Mouse (Mus musculus): ENCODE data around the gene Arhgap9.

Gene Arhgap9

GRCm38 (mm10) chr10:127322669-127323068 is 905 bp downstream of the Arhgap9 start:
- DNase-seq (ENCODE audit: low spot score in 2 of 2) = no peak

- no peak for DNase-seq (ENCODE audit: low spot score in 2 of 2)
Measured at GRCm38 (mm10) chr10:127323131-127323855, 1.5 kb downstream of the Arhgap9 start.

- peak in 1 of 2 experiments; percentile 25 for DNase-seq (ENCODE audit: low spot score in 2 of 2)
Measured at GRCm38 (mm10) chr10:127324495-127324894, 2.7 kb downstream of the Arhgap9 start.

GRCm38 (mm10) chr10:127325454-127326016 is 3.8 kb downstream of the Arhgap9 start:
- no peak for DNase-seq (ENCODE audit: low spot score in 2 of 2)

GRCm38 (mm10) chr10:127326017-127326801 is 4.4 kb downstream of the Arhgap9 start:
- peak in 1 of 2 experiments; percentile 18 for DNase-seq (ENCODE audit: low spot score in 2 of 2)

- peak in 1 of 2 experiments; percentile 28 for DNase-seq (ENCODE audit: low spot score in 2 of 2)
Measured at GRCm38 (mm10) chr10:127326828-127327227, 5.1 kb downstream of the Arhgap9 start.

GRCm38 (mm10) chr10:127327461-127328145 is 5.8 kb downstream of the Arhgap9 start:
- no peak for DNase-seq (ENCODE audit: low spot score in 2 of 2)

- no peak for DNase-seq (ENCODE audit: low spot score in 2 of 2)
Measured at GRCm38 (mm10) chr10:127330212-127330611, 8.4 kb downstream of the Arhgap9 start.

GRCm38 (mm10) chr10:127332211-127332874 is 10.6 kb downstream of the Arhgap9 start:
- DNase-seq (ENCODE audit: low spot score in 2 of 2) = no peak

- DNase-seq (ENCODE audit: low spot score in 2 of 2) = no peak
Measured at GRCm38 (mm10) chr10:127333152-127333551, 11.4 kb downstream of the Arhgap9 start.

- no peak for DNase-seq (ENCODE audit: low spot score in 2 of 2)
Measured at GRCm38 (mm10) chr10:127335271-127335670, 13.5 kb downstream of the Arhgap9 start.

GRCm38 (mm10) chr10:127336952-127337351 is 15.2 kb downstream of the Arhgap9 start:
- no peak for DNase-seq (ENCODE audit: low spot score in 2 of 2)

GRCm38 (mm10) chr10:127337536-127338099 is 15.9 kb downstream of the Arhgap9 start:
- DNase-seq (ENCODE audit: low spot score in 2 of 2) = no peak

GRCm38 (mm10) chr10:127338930-127339682 is 17.3 kb downstream of the Arhgap9 start:
- peak; percentile 86 to 91 for DNase-seq (ENCODE audit: low spot score in 2 of 2)

GRCm38 (mm10) chr10:127339683-127340576 is 18.2 kb downstream of the Arhgap9 start:
- DNase-seq (ENCODE audit: low spot score in 2 of 2) = peak; percentile 38 to 43

- no peak for DNase-seq (ENCODE audit: low spot score in 2 of 2)
Measured at GRCm38 (mm10) chr10:127340577-127341359, 19.0 kb downstream of the Arhgap9 start.

- DNase-seq (ENCODE audit: low spot score in 2 of 2) = no peak
Measured at GRCm38 (mm10) chr10:127341360-127341690, 19.6 kb downstream of the Arhgap9 start.

- DNase-seq (ENCODE audit: low spot score in 2 of 2) = peak; percentile 66 to 82
Measured at GRCm38 (mm10) chr10:127341891-127342639, 20.3 kb downstream of the Arhgap9 start, which contains the start of gene Gli1. Gene Gli1 (minus strand): TSS chr10:127341974.
